Mouse (Mus musculus): ENCODE measurements at regions not wholly inside any gene's neighbourhood (a gene's known extent, or its start where the extent isn't known, plus 50 kb on each side); places are given as distances from the start of the nearest gene placed in this dataset.

DNA sequence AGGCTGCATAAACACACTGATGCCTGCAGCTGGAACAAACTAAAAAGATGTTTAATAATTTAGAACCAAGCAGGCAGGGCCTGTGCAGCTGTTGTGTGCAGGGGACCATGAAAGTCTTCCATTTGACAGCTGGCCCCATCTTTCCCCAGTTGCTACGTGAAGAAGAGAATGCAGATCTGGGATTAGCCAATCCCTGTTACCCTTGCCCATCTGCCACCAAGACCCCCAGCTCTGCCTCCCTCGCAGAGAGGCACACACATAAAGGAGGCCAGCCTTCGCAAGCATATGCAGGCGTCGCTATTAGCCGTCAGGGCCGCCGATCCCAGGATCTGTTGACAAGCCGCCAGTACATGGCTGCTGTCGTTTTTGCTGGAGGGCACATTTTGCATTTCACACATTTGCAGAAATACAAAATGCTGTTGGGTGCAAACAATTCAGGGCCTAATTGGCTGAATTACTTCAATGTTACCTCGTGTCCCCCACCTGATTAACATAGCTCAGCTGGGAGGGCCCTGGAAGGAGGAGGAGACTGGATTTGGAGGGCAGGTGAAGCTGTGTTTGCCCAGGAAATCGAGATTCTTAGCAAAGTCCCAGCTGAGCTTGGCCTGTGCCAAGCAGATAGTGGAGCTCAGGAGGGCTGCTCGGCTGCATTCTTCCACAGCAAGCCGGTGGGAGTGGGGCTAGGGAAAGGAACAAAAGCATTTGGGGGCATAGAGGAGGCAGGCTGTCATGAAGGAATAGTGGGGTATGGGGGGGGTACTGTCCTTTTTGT, 367.6 kb upstream of the Mki67 start:
- DNase-seq (ENCODE audit: extremely low spot score, low spot score) = peak; percentile 24

DNA sequence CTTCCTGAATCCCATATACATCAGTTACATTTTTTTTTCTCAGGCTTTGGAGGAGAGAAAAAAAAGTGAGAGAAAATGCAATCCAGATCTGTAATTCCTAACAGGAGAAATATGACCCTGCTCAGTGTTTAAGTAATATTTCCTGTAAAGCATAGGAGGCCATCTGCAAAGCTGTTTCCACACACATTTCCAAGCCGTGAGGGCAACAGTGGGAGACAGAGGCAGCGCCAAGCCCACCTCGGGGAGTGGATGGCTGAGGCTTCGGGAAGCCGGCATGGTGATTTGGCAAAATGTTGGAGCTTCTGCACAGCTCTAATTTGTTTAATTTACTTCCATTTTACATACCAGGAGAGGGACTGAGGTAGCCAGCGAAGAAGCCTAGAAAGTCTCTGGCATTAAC, 372.6 kb upstream of the Mki67 start:
- no peak for DNase-seq (ENCODE audit: extremely low spot score, low spot score)

DNA sequence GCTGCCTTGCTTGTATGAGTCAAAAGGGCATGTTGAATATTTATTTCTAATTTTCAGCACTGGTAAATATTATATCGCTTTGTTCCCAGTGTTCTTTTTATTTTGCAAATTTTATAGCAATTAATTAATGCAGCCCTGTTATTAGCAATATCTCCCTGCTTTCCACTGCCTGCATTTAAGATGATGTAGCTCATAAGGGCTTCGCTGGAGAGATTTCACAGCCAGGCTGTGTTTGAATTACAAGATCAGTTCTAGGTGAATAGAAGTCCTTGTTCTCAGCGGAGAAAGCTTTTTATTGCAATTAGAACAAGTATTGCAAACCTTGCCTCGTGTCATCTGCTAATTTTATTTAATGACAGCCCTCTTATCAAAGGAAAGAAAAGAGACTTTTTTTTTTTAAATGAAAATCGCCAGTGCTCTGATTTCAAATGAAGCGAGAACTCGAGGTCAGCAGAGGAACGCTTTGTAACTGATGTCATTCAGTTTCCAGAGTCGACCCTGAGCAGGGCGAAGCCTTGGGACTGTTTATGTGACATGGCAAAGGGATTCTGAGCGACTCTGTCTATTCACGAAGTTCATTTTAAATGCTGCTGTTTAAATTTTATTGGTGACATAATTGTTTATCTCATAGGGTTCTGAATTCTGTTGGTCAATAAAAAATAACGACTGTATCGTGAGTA, 378.7 kb upstream of the Mki67 start:
- DNase-seq (ENCODE audit: extremely low spot score, low spot score) = no peak

DNA sequence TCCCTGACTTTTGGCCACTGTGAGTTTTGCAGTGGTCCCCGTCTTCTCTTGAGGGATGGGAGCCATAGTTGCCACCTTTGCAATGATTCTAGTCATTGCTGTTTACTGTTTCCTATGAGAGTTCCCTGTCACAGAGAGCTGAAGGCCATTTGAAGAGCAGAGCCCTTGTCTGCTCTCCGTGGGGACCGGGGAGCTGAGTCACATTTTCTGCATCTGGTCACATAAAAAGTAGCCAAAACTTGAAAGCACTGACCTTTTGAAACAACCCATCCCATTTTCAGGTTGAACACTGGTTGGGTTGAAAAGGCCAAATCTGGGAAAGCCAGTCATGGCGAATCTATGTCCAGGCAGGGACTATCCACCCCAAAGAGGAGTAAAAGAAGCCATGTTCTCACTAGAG, 387.9 kb upstream of the Mki67 start:
- DNase-seq (ENCODE audit: extremely low spot score, low spot score) = no peak

DNA sequence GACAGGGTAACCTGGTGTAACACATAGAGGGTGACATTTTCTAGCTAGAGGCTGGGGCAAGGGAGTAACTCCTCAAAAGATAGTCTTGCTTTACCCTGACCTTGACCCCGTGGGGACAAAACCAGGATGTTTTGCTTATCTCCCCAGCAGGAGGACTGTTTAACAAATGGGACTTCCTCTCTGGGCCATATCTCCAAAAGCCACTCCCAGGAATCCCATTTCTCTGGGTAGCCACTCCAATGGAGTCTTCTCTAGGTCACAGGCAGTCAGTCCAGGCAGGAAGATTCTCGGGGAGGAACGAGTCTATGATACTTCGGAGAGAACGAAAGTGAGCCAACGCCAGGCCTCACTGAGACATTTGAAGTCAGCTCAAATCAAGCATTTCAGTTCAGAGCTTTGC, 396.0 kb upstream of the Mki67 start:
- DNase-seq (ENCODE audit: extremely low spot score, low spot score) = no peak

DNA sequence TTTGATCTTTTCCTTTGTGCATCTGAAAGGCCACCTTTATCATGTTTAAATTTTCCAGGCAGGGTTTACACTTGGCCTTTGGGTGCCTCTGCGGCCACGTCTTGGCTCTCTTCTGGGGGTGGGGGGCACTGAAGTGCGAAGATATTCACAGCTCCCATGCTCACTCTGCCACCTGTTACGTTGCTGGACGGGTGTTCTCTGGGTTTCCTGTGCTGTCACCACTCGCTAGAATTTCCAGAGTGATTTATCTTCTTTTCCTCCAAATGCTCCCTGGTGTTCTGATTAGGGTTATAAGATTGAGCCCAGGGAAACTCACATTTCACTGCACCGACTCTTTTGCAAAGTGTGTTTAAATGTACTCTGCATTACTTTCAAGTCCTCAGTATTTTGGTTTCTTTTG, 404.8 kb upstream of the Mki67 start:
- no peak for DNase-seq (ENCODE audit: extremely low spot score, low spot score)

DNA sequence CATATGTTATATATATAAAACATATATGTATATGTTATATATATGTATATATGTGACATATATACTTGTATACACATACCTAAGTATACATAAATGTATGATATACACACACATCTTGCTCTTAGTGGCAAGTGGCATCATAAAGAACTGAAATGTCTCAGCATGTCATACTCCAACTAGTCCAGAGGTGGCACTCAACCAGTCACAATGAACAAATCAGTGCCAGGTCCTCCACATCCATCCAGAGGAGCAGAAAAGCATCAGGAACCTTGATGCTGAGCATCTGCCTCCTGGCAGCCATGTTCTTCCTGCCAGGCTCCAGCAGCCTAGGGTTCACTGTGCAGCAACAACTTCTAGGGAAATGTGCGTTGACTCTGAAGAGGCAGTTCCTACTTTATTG, 405.2 kb upstream of the Mki67 start:
- DNase-seq (ENCODE audit: extremely low spot score, low spot score) = no peak

DNA sequence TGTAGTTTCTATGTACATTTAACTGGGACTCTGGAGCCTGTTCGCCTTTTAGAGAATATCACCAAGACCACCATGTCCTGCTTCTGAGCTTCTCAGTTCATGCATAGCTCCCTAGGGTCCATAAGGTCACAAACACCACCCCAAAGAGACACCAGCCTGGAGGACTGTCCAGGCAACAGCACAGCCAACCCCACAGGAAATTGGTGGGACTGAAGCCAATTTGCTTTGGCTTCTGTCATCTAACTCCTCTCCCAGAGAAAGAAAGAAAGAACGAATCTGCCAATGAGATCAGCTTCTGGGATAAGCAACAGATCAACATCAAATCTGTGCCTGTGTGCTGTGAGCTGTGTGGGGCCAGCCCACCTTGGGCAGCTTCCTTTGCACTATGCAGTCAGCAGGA, 408.6 kb upstream of the Mki67 start:
- DNase-seq (ENCODE audit: extremely low spot score, low spot score) = no peak

DNA sequence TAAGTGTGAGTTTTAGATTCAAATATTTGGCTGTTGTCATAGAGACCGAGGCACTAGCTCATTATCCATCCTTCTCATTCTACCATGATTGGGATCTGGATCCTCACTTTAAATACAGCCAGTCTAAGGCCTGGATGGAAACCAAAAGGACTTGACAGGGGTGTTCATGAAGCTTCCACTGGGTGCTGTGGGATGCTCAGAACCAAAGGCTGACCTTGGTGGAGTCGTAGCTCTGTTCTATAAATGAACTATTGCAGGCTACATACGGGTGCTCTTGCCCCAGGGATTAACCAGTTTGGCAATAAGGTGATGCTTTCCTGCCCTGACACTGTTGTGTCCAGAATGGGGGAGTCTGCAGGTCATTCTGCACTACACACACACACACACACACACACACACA, 410.2 kb upstream of the Mki67 start:
- no peak for DNase-seq (ENCODE audit: extremely low spot score, low spot score)

DNA sequence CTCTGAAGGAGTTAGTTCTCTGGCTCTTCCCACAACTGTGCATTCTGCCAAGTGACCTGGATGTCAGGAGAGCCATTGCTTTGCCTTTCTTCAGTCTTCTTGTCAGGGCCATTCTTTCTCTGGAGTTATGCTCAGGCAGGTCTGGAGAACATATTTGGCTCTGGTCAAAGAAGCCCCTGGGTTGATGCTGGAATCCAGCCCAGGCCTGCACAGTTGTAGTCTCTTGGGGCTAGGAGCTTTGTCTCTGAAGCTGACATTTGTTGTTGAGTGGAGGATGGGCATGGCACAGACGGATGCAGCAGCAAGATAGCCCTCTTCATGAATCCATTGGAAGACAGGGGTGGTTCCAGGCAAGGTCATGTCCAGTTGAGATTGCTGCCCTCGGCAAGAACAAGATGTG, 411.4 kb upstream of the Mki67 start:
- DNase-seq (ENCODE audit: extremely low spot score, low spot score) = no peak

DNA sequence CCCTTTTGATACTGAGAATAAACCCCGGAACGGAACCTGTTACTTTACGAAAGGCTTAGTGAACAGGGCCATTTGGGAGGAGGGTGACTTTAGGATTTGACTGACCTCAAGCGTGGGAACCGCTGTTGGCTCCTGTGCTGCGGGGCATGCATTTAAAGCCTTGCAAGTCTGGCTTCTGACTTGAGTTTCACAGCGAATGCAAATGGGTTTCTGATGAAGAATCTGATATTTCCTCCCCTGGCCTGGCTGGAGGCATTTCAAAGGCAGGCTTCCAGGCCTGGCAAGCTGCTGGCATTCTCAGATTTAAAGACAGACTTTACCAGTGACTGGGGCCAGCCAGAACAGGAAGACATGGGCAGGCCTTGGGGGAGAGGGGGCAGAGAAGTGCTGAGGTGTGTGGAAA, 413.6 kb upstream of the Mki67 start:
- no peak for DNase-seq (ENCODE audit: extremely low spot score, low spot score)

DNA sequence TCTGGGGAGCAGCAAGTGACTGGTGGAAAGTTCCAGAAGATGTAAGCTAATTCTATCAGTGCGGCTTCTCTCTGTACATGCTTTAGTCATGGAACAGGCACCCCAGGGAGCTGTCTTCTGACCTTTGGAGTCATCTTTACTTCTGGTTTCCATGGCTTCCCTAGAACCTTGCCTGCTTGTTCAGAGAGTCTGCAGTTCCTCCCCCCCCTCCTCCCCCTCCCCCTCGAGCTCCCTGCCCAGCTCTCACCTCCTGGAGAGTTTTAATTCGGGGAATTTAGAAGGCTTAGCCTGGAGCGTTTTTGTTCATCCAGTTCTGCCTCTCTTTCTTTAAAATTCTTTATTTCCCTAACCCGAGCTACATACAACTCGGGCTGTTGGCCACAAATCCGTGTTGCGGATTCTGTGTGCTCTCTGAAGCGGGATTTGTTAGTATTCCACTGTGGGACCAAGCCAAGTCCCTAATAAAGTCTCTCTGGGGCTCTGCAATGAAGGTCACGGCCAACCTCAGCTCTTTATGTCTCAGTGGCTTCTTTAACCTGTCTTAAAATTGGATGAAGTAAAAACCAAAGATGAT, 414.6 kb upstream of the Mki67 start:
- no peak for DNase-seq (ENCODE audit: extremely low spot score, low spot score)

DNA sequence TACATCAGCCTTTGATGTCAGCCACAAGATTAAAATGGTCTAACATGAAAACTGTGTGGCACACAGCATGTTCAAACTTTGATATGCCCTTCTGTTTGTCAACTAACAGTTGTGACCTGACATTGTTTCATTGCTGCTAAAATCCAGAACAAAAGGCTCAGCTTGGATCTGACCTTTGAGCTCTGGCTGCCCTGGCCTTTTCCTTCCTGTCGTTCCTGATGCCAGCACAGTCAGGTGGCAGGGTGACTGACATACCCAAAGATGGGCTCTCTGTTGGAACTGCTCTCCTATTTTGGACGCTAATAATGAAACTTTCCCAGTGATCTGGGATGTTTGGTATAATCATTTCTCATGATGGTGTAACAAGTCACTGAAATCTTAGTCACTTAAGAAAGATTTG, 416.8 kb upstream of the Mki67 start:
- DNase-seq (ENCODE audit: extremely low spot score, low spot score) = no peak

DNA sequence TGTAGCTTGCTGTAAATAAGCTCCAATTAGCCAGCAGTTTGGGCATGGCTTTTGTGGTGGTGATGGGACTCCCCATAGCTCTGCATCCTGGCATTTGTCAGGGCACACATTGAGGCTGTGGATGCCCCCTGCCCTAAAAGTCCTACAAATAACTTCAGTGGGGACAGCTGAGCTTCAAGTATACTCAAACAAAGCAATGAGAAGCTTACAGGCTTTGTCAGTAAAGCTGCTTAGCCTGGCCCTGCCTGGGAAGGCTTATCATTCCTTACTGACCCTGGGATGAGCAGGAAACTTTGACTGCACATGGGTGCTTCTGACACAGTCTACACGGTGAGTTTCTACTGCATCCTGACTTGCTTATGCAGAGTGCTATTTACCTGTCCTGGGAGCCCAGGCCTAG, 420.5 kb upstream of the Mki67 start:
- DNase-seq (ENCODE audit: extremely low spot score, low spot score) = no peak

DNA sequence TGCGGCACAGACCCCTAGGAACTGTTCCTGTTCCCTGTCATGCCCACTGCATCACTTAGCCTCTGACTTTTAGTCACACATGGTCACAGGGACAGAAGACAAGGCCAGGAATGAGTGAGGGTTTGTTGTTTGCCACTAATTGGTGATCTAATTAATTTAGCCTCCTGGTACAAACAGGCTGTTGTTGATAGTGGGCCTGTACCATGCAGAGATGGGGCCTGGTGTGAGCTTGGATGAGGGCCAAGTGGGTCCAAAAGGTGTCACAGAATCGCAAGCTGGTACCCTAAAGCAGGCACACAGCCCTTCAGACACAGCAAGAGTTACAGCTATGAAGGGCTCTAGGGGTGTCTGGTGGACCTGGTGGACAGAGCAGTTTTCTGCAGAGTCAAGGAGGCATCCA, 421.2 kb upstream of the Mki67 start:
- DNase-seq (ENCODE audit: extremely low spot score, low spot score) = no peak

DNA sequence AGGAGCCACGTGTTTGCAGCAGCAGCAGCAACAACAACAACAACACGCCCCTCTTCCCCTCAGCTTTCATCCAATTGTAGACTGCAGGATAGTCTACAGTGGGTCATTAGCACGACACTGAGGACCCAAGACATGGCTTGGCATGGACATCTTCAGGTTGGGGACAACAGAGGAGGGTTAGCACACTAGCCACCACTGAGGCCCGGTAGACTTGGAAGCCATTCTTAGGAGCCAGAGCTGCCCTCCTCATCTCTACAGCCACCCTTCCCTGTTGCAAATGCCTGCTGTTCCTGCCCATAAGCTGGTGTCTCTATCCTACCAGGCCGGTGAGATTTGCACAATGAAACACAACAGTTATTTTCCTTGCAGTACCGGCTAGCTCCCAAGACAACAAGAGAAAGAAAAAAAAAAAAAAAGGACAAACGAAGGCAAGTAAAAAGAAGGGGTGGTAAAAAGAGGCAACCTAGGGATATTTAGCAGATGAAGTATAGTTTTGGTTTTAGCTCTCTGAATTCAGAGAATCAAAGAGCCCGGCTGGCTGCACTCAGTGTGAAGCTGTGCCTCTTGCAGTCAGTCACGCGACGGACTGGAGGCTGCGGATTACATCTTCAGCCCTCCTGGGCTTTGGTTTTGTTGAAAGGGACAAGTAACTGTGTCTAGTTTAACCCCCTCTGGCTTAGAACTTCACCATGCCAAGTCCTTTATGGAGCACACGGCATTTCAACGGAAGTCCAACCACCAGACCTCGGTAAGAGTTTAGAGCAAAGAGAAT, 421.9 kb upstream of the Mki67 start:
- DNase-seq (ENCODE audit: extremely low spot score, low spot score) = no peak

DNA sequence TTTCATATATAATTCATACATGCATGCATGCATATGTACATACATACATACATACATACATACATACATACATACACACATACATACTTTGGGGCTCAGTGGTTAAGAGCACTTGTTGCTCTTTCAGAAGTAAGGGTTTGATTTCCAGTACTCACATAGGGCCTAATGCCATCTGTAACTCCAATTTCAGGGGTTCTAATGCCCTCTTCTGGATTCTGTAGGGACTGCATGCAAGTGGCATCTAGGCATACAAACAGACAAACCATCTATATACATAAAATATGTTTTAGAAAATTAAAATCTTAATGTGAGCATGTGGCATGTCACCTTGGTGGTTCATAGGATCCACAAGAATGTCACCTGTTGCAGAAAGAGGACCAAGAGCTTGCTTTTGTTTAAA, 426.7 kb upstream of the Mki67 start:
- no peak for DNase-seq (ENCODE audit: extremely low spot score, low spot score)

DNA sequence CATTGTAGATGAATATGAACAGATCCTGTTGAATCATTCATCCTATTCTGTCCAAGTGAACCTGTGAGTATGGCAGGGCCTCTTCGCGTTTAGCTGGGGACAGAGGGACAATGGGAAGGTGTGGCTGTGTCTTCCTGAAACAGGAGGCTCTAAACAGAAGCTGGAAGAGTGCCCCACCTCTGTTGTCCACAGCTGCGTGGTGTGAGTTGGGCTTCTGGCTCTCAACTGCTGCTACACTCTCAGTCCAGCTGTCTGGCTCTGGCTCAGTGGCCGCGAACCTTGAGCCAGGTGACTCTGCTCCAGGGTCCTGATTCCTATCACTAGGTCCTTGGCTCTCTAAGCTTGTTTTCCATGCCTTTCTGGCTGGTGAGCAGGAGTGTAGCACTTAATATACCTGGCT, 434.0 kb upstream of the Mki67 start:
- DNase-seq (ENCODE audit: extremely low spot score, low spot score) = no peak

DNA sequence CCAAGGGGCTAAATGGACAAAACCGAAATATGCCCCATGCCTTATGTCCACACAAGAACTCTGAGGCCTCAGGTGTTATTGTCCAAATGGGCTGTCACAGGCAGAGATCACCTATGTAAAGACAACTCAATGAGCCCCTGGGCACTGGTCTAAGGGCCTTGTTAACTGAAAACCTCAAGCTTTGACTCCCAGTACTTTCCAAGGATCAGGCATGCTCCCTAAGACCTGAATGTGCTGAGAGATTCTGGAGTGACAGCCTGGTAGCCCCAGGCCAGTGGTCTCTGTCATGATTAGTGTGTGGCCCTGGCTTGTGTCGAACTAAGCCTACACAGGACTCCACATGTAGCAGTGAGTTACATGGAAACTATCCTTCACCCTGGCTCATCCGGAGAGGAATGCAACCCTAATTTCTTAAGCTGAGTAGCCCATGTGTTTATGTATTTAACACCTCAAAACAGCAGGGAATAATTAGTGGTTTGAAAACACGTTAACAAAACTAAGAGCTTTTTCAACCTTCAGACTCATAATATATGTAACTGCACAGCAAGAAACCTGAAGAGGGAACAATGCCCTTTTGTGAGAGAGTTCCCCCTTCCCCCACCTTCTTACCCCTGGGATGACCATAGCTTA, 435.3 kb upstream of the Mki67 start:
- no peak for DNase-seq (ENCODE audit: extremely low spot score, low spot score)

DNA sequence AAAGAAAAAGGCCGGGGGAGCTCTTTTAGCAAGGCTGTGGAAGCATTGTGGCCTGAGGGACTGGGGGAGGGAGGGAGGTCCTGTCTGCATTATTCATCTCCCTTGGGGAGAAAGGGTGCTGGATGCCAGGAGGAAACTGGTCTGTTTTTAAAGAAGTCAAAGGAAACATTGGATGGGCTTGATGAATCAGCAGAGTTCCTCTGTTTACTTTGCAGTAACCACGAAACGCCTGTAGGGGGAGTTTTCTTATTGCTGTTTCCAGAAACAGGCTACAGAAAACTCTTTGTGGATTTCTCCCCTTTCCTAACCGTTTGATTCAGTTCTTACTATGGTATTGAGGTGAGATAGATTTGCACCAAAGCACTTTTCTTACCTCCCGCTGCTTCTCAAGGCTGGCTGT, 436.3 kb upstream of the Mki67 start:
- DNase-seq (ENCODE audit: extremely low spot score, low spot score) = peak; percentile 53

DNA sequence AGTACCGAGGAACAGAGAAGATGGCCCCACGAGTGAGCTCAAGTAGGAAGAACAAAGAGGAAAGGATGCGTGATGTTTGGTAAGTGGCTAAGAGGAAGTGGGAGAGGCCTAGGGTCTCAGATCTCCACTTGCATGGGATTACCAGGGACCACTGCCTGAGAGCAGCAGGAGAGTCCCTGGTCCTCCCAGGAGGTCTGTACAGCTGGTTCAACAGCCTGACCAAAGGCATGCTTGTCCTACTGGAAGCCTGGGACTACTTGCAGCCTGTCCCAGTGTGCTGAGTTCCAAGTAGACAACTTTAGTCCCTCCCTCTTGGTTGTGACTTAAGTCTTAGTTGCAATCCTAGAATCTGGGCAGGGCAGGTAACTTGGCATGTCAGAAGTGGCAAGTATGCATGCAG, 437.5 kb upstream of the Mki67 start:
- no peak for DNase-seq (ENCODE audit: extremely low spot score, low spot score)

DNA sequence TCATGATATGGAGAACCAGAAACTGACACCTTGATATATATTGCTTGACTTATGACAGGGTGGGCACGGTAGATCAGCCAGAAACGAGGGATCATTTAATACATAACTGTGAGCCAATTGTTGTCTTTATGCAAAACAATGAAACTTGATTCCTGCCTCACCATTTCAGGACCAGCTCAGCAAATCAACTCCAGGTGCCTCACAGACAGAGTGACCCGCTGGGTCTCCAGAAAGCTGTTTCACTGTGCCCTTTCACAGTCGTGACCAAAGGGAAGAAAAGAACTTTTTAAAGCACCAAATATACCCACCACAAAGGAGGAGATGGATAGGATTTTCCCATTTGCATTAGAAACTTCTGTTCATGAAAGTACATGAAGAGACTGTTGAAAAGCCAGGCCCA, 443.0 kb upstream of the Mki67 start:
- no peak for DNase-seq (ENCODE audit: extremely low spot score, low spot score)
